Mouse (Mus musculus): Measurements from ENCODE around the gene Pgap3. TPM values are rescaled to one million over a fixed set of nuclear protein-coding genes. Genes with fewer than 3 reads are reported as not detected.
A peak's percentile ranks its signal among the peaks of the same experiment; 100 is the strongest.

Pgap3 gene
- polyA plus RNA-seq, 1 experiment from 2014 or later = 5.6 TPM

DNA sequence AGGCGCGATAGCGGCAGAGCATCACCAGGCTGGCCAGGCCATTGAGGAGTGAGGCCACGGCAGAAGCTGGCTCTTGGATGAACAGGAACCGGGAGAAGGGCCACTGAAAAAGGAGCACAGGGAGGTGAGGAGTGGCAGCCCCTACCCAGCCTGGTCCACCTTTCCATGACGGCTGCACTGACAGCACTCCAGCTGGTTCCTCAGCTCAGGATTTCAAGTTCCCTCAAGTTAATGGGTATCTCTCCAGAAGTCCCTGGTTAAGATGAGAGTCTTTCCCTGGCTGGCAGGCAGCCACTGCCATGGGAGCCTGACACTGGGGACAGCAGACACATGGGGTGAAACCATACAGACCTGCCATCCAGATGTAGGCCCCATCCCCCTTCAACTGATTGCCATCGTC lies 2.3 kb downstream of the Pgap3 start:
- peak; percentile 39 for DNase-seq (ENCODE audit: low spot score, missing footprints)
- no peak overlapping the region for H3K4me3 ChIP-seq (ENCODE audit: low read depth, low read length)
- no peak overlapping the region for H3K9ac ChIP-seq (ENCODE audit: low read length)
- no peak overlapping the region for H3K4me2 ChIP-seq
- no peaks in the 10 kb centered on the region for H3K36me3 ChIP-seq (ENCODE audit: control insufficient read depth, insufficient read depth, low read length)
- 92% methylated on average over 7 of the region's 7 CpGs for WGBS
- no peak for ATAC-seq (ENCODE audit: low FRiP score)
- peaks cover 6% of the 10 kb centered on the region; the same call in 1 of the 2 replicates for H3K4me1 ChIP-seq (ENCODE audit: control insufficient read depth, insufficient read depth, low read length)
- no peaks in the 10 kb centered on the region for H3K9me3 ChIP-seq (ENCODE audit: control insufficient read depth, low read length)
- H3K27me3 ChIP-seq (ENCODE audit: control insufficient read depth, insufficient read depth, low read length) = peaks cover 2% of the 10 kb centered on the region; the same call in 1 of the 2 replicates
- no peak overlapping the region for H3K27ac ChIP-seq (ENCODE audit: low read depth, low read length)

DNA sequence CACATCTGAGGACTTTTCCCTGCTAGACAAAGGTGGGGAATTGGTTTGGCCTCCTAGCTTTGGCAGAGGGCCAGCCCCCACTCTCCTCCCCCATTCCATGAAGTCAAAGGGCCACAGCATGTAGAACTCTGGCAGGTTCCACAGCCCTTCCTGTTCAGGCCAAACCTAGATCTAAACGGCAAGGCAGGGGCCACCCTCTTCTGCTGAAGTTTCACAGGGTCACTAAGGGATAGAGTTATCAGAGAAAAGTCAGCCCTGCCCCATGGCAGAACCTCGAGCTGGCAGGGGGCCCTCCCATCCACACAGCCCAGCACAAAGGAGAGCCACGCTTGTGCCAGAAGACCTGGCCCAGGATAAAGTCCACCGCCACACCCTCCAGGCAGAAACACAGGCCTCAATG lies 5.2 kb downstream of the Pgap3 start:
- no peak overlapping the region for H3K4me2 ChIP-seq
- no peaks in the 10 kb centered on the region for H3K36me3 ChIP-seq (ENCODE audit: control insufficient read depth, insufficient read depth, low read length)
- H3K4me3 ChIP-seq (ENCODE audit: low read depth, low read length) = no peak overlapping the region
- ATAC-seq (ENCODE audit: low FRiP score) (no peak), DNase-seq (ENCODE audit: low spot score, missing footprints) (no peak)
- no peaks in the 10 kb centered on the region for H3K9me3 ChIP-seq (ENCODE audit: control insufficient read depth, low read length)
- 67% methylated on average over 4 of the region's 4 CpGs for WGBS
- H3K27me3 ChIP-seq (ENCODE audit: control insufficient read depth, insufficient read depth, low read length) = no peaks in the 10 kb centered on the region
- H3K4me1 ChIP-seq (ENCODE audit: control insufficient read depth, insufficient read depth, low read length) = peaks cover 3% of the 10 kb centered on the region; the same call in 1 of the 2 replicates
- H3K9ac ChIP-seq (ENCODE audit: low read length) = no peak overlapping the region
- H3K27ac ChIP-seq (ENCODE audit: low read depth, low read length) = no peak overlapping the region

- no peak for DNase-seq (ENCODE audit: low spot score, missing footprints)
- 58% methylated on average over 6 of the region's 6 CpGs for WGBS
- H3K9me3 ChIP-seq (ENCODE audit: control insufficient read depth, low read length) = no peaks in the 10 kb centered on the region
- H3K36me3 ChIP-seq (ENCODE audit: control insufficient read depth, insufficient read depth, low read length) = no peaks in the 10 kb centered on the region
- H3K27me3 ChIP-seq (ENCODE audit: control insufficient read depth, insufficient read depth, low read length) = no peaks in the 10 kb centered on the region
- H3K4me2 ChIP-seq = no peak overlapping the region
- ATAC-seq (ENCODE audit: low FRiP score) = no peak
- H3K4me3 ChIP-seq (ENCODE audit: low read depth, low read length) = no peak overlapping the region
- no peaks in the 10 kb centered on the region for H3K4me1 ChIP-seq (ENCODE audit: control insufficient read depth, insufficient read depth, low read length)
- no peak overlapping the region for H3K27ac ChIP-seq (ENCODE audit: low read depth, low read length)
- H3K9ac ChIP-seq (ENCODE audit: low read length) = no peak overlapping the region
Observed at GRCm38 (mm10) chr11:98394301-98394700, 6.0 kb downstream of the Pgap3 start.

GRCm38 (mm10) chr11:98393317-98393716 lies 7.0 kb downstream of the Pgap3 start:
- no peak for DNase-seq (ENCODE audit: low spot score, missing footprints)
- no peaks in the 10 kb centered on the region for H3K4me1 ChIP-seq (ENCODE audit: control insufficient read depth, insufficient read depth, low read length)
- H3K36me3 ChIP-seq (ENCODE audit: control insufficient read depth, insufficient read depth, low read length) = no peaks in the 10 kb centered on the region
- no peak overlapping the region for H3K4me3 ChIP-seq (ENCODE audit: low read depth, low read length)
- WGBS = 78% methylated on average over 6 of the region's 6 CpGs
- H3K4me2 ChIP-seq = no peak overlapping the region
- H3K9me3 ChIP-seq (ENCODE audit: control insufficient read depth, low read length) = no peaks in the 10 kb centered on the region
- no peak for ATAC-seq (ENCODE audit: low FRiP score)
- no peak overlapping the region for H3K27ac ChIP-seq (ENCODE audit: low read depth, low read length)
- no peaks in the 10 kb centered on the region for H3K27me3 ChIP-seq (ENCODE audit: control insufficient read depth, insufficient read depth, low read length)
- no peak overlapping the region for H3K9ac ChIP-seq (ENCODE audit: low read length)

GRCm38 (mm10) chr11:98392645-98393044 lies 7.6 kb downstream of the Pgap3 start:
- H3K4me1 ChIP-seq (ENCODE audit: control insufficient read depth, insufficient read depth, low read length) = no peaks in the 10 kb centered on the region
- H3K9me3 ChIP-seq (ENCODE audit: control insufficient read depth, low read length) = no peaks in the 10 kb centered on the region
- no peak for DNase-seq (ENCODE audit: low spot score, missing footprints)
- ATAC-seq (ENCODE audit: low FRiP score) = no peak
- H3K9ac ChIP-seq (ENCODE audit: low read length) = no peak overlapping the region; the same call in 1 of the 2 replicates
- no peak overlapping the region for H3K4me3 ChIP-seq (ENCODE audit: low read depth, low read length)
- no peaks in the 10 kb centered on the region; the same call in 1 of the 2 replicates for H3K27me3 ChIP-seq (ENCODE audit: control insufficient read depth, insufficient read depth, low read length)
- no peaks in the 10 kb centered on the region for H3K36me3 ChIP-seq (ENCODE audit: control insufficient read depth, insufficient read depth, low read length)
- 50% methylated on average over 4 of the region's 4 CpGs for WGBS
- no peak overlapping the region for H3K27ac ChIP-seq (ENCODE audit: low read depth, low read length)
- H3K4me2 ChIP-seq = no peak overlapping the region

- 13% methylated on average over 8 of the region's 8 CpGs for WGBS
- Histone ChIP-seq H3K9ac (ENCODE audit: low read length) (no peak overlapping the region; the same call in 1 of the 2 replicates), H3K9me3 (ENCODE audit: control insufficient read depth, low read length) (no peaks in the 10 kb centered on the region), H3K36me3 (ENCODE audit: control insufficient read depth, insufficient read depth, low read length) (no peaks in the 10 kb centered on the region), H3K4me2 (no peak overlapping the region), H3K27ac (ENCODE audit: low read depth, low read length) (no peak overlapping the region), H3K4me3 (ENCODE audit: low read depth, low read length) (no peak overlapping the region), H3K27me3 (ENCODE audit: control insufficient read depth, insufficient read depth, low read length) (peaks cover 5% of the 10 kb centered on the region; the same call in 1 of the 2 replicates), H3K4me1 (ENCODE audit: control insufficient read depth, insufficient read depth, low read length) (no peaks in the 10 kb centered on the region)
- no peak for ATAC-seq (ENCODE audit: low FRiP score)
- DNase-seq (ENCODE audit: low spot score, missing footprints) = no peak
Observed at GRCm38 (mm10) chr11:98392034-98392433, 8.3 kb downstream of the Pgap3 start.

DNA sequence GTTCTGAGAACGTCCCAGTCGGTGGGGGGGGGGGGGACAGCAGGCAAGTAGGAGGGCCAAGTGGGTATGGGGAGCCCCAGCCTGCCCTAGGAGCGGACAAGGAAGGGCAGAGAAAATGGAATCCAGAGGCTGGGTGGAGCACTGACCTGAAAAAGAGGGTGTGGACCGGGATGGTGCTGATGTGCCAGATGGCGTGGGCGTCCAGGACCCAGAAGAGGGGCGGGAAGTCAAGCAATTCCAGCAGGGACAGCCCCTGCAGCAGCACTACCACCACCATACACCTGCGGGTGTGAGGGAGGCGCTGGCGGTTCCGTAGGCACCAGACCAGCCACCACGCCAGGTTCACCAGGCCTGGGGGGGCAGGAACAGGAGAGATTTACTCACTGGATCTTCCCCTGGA lies 10.1 kb downstream of the Pgap3 start:
- WGBS = 74% methylated on average over 12 of the region's 12 CpGs
- no peaks in the 10 kb centered on the region for H3K9me3 ChIP-seq (ENCODE audit: control insufficient read depth, low read length)
- H3K36me3 ChIP-seq (ENCODE audit: control insufficient read depth, insufficient read depth, low read length) = no peaks in the 10 kb centered on the region
- no peak overlapping the region for H3K4me2 ChIP-seq
- ATAC-seq (ENCODE audit: low FRiP score) = no peak
- H3K27ac ChIP-seq (ENCODE audit: low read depth, low read length) = no peak overlapping the region
- peak; percentile 65 for DNase-seq (ENCODE audit: low spot score, missing footprints)
- H3K9ac ChIP-seq (ENCODE audit: low read length) = no peak overlapping the region
- no peaks in the 10 kb centered on the region for H3K4me1 ChIP-seq (ENCODE audit: control insufficient read depth, insufficient read depth, low read length)
- peaks cover 19% of the 10 kb centered on the region for H3K27me3 ChIP-seq (ENCODE audit: control insufficient read depth, insufficient read depth, low read length)
- H3K4me3 ChIP-seq (ENCODE audit: low read depth, low read length) = no peak overlapping the region

DNA sequence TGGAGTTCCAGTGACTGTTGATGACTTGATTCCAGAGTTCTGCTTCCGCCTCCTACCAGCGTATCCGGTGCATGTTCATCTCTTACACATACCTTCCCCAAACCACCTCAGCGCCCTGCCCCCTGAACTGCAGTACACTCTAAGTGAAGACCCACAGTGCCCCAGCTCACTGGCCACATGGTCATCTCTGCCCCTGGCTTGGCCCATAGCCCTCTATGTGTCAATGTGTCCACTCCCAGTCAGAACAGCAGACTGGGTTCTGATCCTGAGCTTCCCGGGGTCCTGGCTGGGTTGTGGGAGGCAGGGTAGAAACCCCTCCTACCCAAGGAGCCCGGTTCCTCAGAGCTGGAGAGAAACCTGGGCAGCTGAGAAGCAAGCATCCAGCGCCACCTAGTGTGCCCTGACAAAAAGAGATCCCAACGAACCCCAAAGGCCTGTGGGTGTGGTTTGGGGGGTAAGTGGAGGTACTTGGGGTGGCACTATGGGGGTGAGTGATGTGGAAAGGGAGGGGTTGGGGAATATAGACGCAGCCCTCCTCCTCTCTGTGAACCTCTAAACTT lies 11.0 kb downstream of the Pgap3 start:
- DNase-seq (ENCODE audit: low spot score, missing footprints) (peak; percentile 86), ATAC-seq (ENCODE audit: low FRiP score) (no peak)
- Histone ChIP-seq H3K4me3 (ENCODE audit: low read depth, low read length) (no peak overlapping the region), H3K9ac (ENCODE audit: low read length) (no peak overlapping the region), H3K36me3 (ENCODE audit: control insufficient read depth, insufficient read depth, low read length) (no peaks in the 10 kb centered on the region), H3K9me3 (ENCODE audit: control insufficient read depth, low read length) (no peaks in the 10 kb centered on the region), H3K4me2 (no peak overlapping the region), H3K4me1 (ENCODE audit: control insufficient read depth, insufficient read depth, low read length) (no peaks in the 10 kb centered on the region), H3K27me3 (ENCODE audit: control insufficient read depth, insufficient read depth, low read length) (peaks cover 23% of the 10 kb centered on the region), H3K27ac (ENCODE audit: low read depth, low read length) (no peak overlapping the region)
- 23% methylated on average over 9 of the region's 9 CpGs for WGBS

GRCm38 (mm10) chr11:98388282-98388681 lies 12.0 kb downstream of the Pgap3 start:
- Histone ChIP-seq H3K4me2 (no peak overlapping the region), H3K4me1 (ENCODE audit: control insufficient read depth, insufficient read depth, low read length) (no peaks in the 10 kb centered on the region), H3K4me3 (ENCODE audit: low read depth, low read length) (no peak overlapping the region), H3K27me3 (ENCODE audit: control insufficient read depth, insufficient read depth, low read length) (peaks cover 23% of the 10 kb centered on the region), H3K27ac (ENCODE audit: low read depth, low read length) (no peak overlapping the region), H3K36me3 (ENCODE audit: control insufficient read depth, insufficient read depth, low read length) (no peaks in the 10 kb centered on the region), H3K9me3 (ENCODE audit: control insufficient read depth, low read length) (no peaks in the 10 kb centered on the region), H3K9ac (ENCODE audit: low read length) (no peak overlapping the region)
- DNase-seq (ENCODE audit: low spot score, missing footprints) (no peak), ATAC-seq (ENCODE audit: low FRiP score) (no peak)
- 72% methylated on average over 10 of the region's 10 CpGs for WGBS
